Mouse (Mus musculus): ENCODE data around the gene Timm17a. TPM values are rescaled to one million over a fixed set of nuclear protein-coding genes. Genes with fewer than 3 reads are reported as not detected.

Gene Timm17a
- polyA plus RNA-seq, 1 experiment from 2014 or later = 151 TPM

GRCm38 (mm10) chr1:135324571-135324970 lies 11.0 kb upstream of the Timm17a start, which contains the start of gene Lmod1:
Lmod1 (plus strand) TSS chr1:135324807.
- Histone ChIP-seq H3K27ac (replicated peaks) (no peak within 1 kb of the TSS), H3K9me3 (no peaks in the 10 kb centered on the region), H3K36me3 (no peaks in the 10 kb centered on the region), H3K9ac (replicated peaks) (no peak within 1 kb of the TSS), H3K4me2 (replicated peaks) (no peak within 1 kb of the TSS), H3K4me3 (no peak within 1 kb of the TSS), H3K4me1 (no peaks in the 10 kb centered on the region), H3K27me3 (no peaks in the 10 kb centered on the region)
- WGBS = 18% methylated on average over 8 of the region's 8 CpGs
- no peak for ATAC-seq (replicated peaks)

GRCm38 (mm10) chr1:135323367-135323901 lies 9.9 kb upstream of the Timm17a start:
- Histone ChIP-seq H3K9ac (replicated peaks) (no peak overlapping the region), H3K9me3 (no peaks in the 10 kb centered on the region), H3K36me3 (no peaks in the 10 kb centered on the region), H3K4me3 (no peak overlapping the region), H3K4me1 (no peaks in the 10 kb centered on the region), H3K4me2 (replicated peaks) (no peak overlapping the region), H3K27ac (replicated peaks) (no peak overlapping the region), H3K27me3 (no peaks in the 10 kb centered on the region)
- WGBS = 88% methylated on average over 7 of the region's 7 CpGs
- no peak for ATAC-seq (replicated peaks)

GRCm38 (mm10) chr1:135312201-135312600 lies 1.4 kb downstream of the Timm17a start:
- no peaks in the 10 kb centered on the region for H3K9me3 ChIP-seq
- ATAC-seq (replicated peaks) = no peak
- H3K36me3 ChIP-seq = peaks cover 18% of the 10 kb centered on the region
- peak overlapping the region; percentile 84 for H3K4me2 ChIP-seq (replicated peaks)
- peak overlapping the region; percentile 61 for H3K4me3 ChIP-seq
- peaks cover 22% of the 10 kb centered on the region for H3K4me1 ChIP-seq
- no peak overlapping the region for H3K27ac ChIP-seq (replicated peaks)
- 90% methylated on average over 4 of the region's 4 CpGs for WGBS
- H3K27me3 ChIP-seq = no peaks in the 10 kb centered on the region
- H3K9ac ChIP-seq (replicated peaks) = no peak overlapping the region

GRCm38 (mm10) chr1:135311356-135311755 lies 2.2 kb downstream of the Timm17a start:
- H3K9ac ChIP-seq (replicated peaks) = no peak overlapping the region
- WGBS = 77% methylated on average over 6 of the region's 6 CpGs
- H3K4me1 ChIP-seq = peaks cover 22% of the 10 kb centered on the region
- H3K27ac ChIP-seq (replicated peaks) = no peak overlapping the region
- no peak overlapping the region for H3K4me2 ChIP-seq (replicated peaks)
- ATAC-seq (replicated peaks) = no peak
- peaks cover 19% of the 10 kb centered on the region for H3K36me3 ChIP-seq
- no peaks in the 10 kb centered on the region for H3K9me3 ChIP-seq
- H3K4me3 ChIP-seq = no peak overlapping the region
- no peaks in the 10 kb centered on the region for H3K27me3 ChIP-seq

GRCm38 (mm10) chr1:135290908-135291307 lies 22.7 kb downstream of the Timm17a start:
- H3K4me2 ChIP-seq (replicated peaks) = no peak overlapping the region
- no peak overlapping the region for H3K27ac ChIP-seq (replicated peaks)
- no peaks in the 10 kb centered on the region for H3K9me3 ChIP-seq
- no peaks in the 10 kb centered on the region for H3K4me1 ChIP-seq
- no peaks in the 10 kb centered on the region for H3K27me3 ChIP-seq
- ATAC-seq (replicated peaks) = no peak
- peaks cover 16% of the 10 kb centered on the region for H3K36me3 ChIP-seq
- WGBS = 83% methylated on average over 5 of the region's 5 CpGs
- no peak overlapping the region for H3K4me3 ChIP-seq
- H3K9ac ChIP-seq (replicated peaks) = no peak overlapping the region

- Histone ChIP-seq H3K27ac (replicated peaks) (no peak overlapping the region), H3K9me3 (no peaks in the 10 kb centered on the region), H3K27me3 (no peaks in the 10 kb centered on the region), H3K4me3 (no peak overlapping the region), H3K4me1 (peaks cover 20% of the 10 kb centered on the region), H3K4me2 (replicated peaks) (no peak overlapping the region), H3K9ac (replicated peaks) (no peak overlapping the region), H3K36me3 (no peaks in the 10 kb centered on the region)
- WGBS = 85% methylated on average over 2 of the region's 2 CpGs
- ATAC-seq (replicated peaks) = no peak
Measured at GRCm38 (mm10) chr1:135286311-135286710, 27.3 kb downstream of the Timm17a start.

GRCm38 (mm10) chr1:135283826-135284291 lies 29.7 kb downstream of the Timm17a start, which contains the start of gene Rnpep:
Rnpep (minus strand) TSS chr1:135284084.
- Histone ChIP-seq H3K36me3 (no peaks in the 10 kb centered on the region), H3K4me3 (peak within 1 kb of the TSS; percentile 82), H3K4me1 (peaks cover 30% of the 10 kb centered on the region), H3K9me3 (no peaks in the 10 kb centered on the region), H3K9ac (replicated peaks) (peak within 1 kb of the TSS; percentile 94), H3K27me3 (no peaks in the 10 kb centered on the region), H3K27ac (replicated peaks) (peak within 1 kb of the TSS; percentile 93), H3K4me2 (replicated peaks) (peak within 1 kb of the TSS; percentile 68)
- ATAC-seq (replicated peaks) = peak; percentile 88
- 0% methylated on average over 36 of the region's 39 CpGs for WGBS

- H3K9ac ChIP-seq (replicated peaks) = peak overlapping the region; percentile 94
- H3K36me3 ChIP-seq = peaks cover under 1% of the 10 kb centered on the region; the same call in 1 of the 2 replicates
- peak overlapping the region; percentile 82 for H3K4me3 ChIP-seq
- no peaks in the 10 kb centered on the region for H3K27me3 ChIP-seq
- H3K27ac ChIP-seq (replicated peaks) = peak overlapping the region; percentile 93
- H3K4me2 ChIP-seq (replicated peaks) = peak overlapping the region; percentile 68
- WGBS = 0% methylated on average over 48 of the region's 48 CpGs
- ATAC-seq (replicated peaks) = peak; percentile 82
- H3K4me1 ChIP-seq = peaks cover 30% of the 10 kb centered on the region
- no peaks in the 10 kb centered on the region for H3K9me3 ChIP-seq
Measured at GRCm38 (mm10) chr1:135283287-135283825, 30.2 kb downstream of the Timm17a start.

GRCm38 (mm10) chr1:135282536-135283286 lies 30.9 kb downstream of the Timm17a start:
- H3K4me1 ChIP-seq = peaks cover 30% of the 10 kb centered on the region
- H3K27ac ChIP-seq (replicated peaks) = peak overlapping the region; percentile 93
- peak overlapping the region; percentile 94 for H3K9ac ChIP-seq (replicated peaks)
- WGBS = 31% methylated on average over 13 of the region's 13 CpGs
- peak overlapping the region; percentile 68 for H3K4me2 ChIP-seq (replicated peaks)
- H3K27me3 ChIP-seq = no peaks in the 10 kb centered on the region
- peak overlapping the region; percentile 82 for H3K4me3 ChIP-seq
- no peaks in the 10 kb centered on the region for H3K9me3 ChIP-seq
- no peak for ATAC-seq (replicated peaks)
- peaks cover 7% of the 10 kb centered on the region; the same call in 1 of the 2 replicates for H3K36me3 ChIP-seq

GRCm38 (mm10) chr1:135281841-135282240 lies 31.7 kb downstream of the Timm17a start:
- no peak overlapping the region for H3K4me3 ChIP-seq
- ATAC-seq (replicated peaks) = no peak
- no peaks in the 10 kb centered on the region for H3K9me3 ChIP-seq
- H3K4me2 ChIP-seq (replicated peaks) = no peak overlapping the region
- WGBS = 94% methylated on average over 17 of the region's 17 CpGs
- peaks cover 14% of the 10 kb centered on the region for H3K36me3 ChIP-seq
- H3K27ac ChIP-seq (replicated peaks) = no peak overlapping the region
- H3K9ac ChIP-seq (replicated peaks) = no peak overlapping the region
- no peaks in the 10 kb centered on the region for H3K27me3 ChIP-seq
- H3K4me1 ChIP-seq = peaks cover 30% of the 10 kb centered on the region

- peaks cover 30% of the 10 kb centered on the region for H3K4me1 ChIP-seq
- WGBS = 53% methylated on average over 9 of the region's 9 CpGs
- H3K9ac ChIP-seq (replicated peaks) = no peak overlapping the region
- peaks cover 23% of the 10 kb centered on the region for H3K36me3 ChIP-seq
- no peak overlapping the region for H3K27ac ChIP-seq (replicated peaks)
- H3K4me3 ChIP-seq = no peak overlapping the region
- ATAC-seq (replicated peaks) = no peak
- no peaks in the 10 kb centered on the region for H3K27me3 ChIP-seq
- no peaks in the 10 kb centered on the region for H3K9me3 ChIP-seq
- no peak overlapping the region for H3K4me2 ChIP-seq (replicated peaks)
Measured at GRCm38 (mm10) chr1:135280646-135281045, 32.9 kb downstream of the Timm17a start.

- H3K36me3 ChIP-seq = peaks cover 50% of the 10 kb centered on the region
- ATAC-seq (replicated peaks) = no peak
Measured at GRCm38 (mm10) chr1:135271371-135271770, 42.2 kb downstream of the Timm17a start.

More at GRCm38 (mm10) chr1:135271371-135271770, 42.2 kb downstream of the Timm17a start:
- H3K9ac ChIP-seq (replicated peaks) = no peak overlapping the region
- H3K4me1 ChIP-seq = no peaks in the 10 kb centered on the region
- H3K27me3 ChIP-seq = no peaks in the 10 kb centered on the region
- no peak overlapping the region for H3K27ac ChIP-seq (replicated peaks)
- H3K9me3 ChIP-seq = no peaks in the 10 kb centered on the region
- WGBS = 70% methylated on average over 9 of the region's 9 CpGs
- no peak overlapping the region for H3K4me3 ChIP-seq
- H3K4me2 ChIP-seq (replicated peaks) = no peak overlapping the region
